Mouse (Mus musculus): ENCODE data around the gene Cntn3.

DNA sequence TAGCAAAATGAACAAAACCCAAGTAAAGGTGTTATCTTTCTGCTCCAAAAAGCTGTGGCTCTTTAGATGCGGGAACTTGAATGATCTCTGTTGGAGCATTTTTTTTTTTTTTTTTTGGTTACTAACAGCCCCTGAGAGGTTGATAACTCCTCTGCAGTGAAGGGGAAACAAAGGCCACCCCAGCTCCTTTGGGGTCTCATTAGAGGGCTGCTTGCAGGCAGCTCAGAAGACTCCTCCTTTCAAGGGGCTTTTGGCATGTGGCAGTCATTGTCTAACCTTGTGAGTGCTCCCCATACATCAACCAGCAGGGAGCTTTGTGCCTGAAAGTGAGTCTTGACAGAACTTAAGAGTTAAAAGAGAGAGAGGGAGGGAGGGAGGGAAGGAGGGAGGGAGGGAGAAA lies 60.8 kb downstream of the Cntn3 start:
- TF ChIP-seq POLR2A (IDR thresholded peaks at IDR 0.05; ENCODE audit: insufficient read depth, low read depth, low read length) (no peak), CTCF (IDR thresholded peaks at IDR 0.05; ENCODE audit: insufficient read depth, low read depth, low read length) (no peak)

All from olfactory bulb, adult 2 months (tissue).